Mouse (Mus musculus): ENCODE measurements around the gene Zdhhc19.

Zdhhc19 gene

DNA sequence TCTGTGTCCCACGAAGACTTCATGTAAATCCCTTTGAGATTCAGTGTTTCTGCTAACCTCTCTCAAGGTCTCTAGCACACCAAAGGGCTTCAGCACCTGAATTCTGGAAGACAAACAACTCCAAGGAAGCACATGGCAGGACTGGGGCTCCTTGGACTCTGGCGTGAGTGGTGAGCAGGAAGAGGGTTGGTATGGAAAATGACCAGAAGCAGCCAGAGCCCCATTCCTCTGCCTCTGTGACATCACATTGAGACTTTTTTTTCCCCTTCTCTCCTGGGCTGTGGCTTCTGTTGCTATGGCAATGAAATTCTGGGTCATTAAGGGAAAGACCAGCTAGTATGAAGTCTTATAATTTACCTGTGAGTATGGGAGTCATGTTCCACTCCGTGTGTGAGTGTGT is at the start of gene Zdhhc19:
TSS of gene Zdhhc19 (plus strand) at position 301 of the 400 bp plus-strand sequence.
- ChIA-PET CTCF (no interaction called here), POLR2A (interaction anchor here in 2 of 4 experiments (0.6 to 2.3 kb wide), 5 partner anchors 11 to 616 kb away, joined by 4 to 10 read pairs (median 4); no protein-coding TSS in a partner anchor)

DNA sequence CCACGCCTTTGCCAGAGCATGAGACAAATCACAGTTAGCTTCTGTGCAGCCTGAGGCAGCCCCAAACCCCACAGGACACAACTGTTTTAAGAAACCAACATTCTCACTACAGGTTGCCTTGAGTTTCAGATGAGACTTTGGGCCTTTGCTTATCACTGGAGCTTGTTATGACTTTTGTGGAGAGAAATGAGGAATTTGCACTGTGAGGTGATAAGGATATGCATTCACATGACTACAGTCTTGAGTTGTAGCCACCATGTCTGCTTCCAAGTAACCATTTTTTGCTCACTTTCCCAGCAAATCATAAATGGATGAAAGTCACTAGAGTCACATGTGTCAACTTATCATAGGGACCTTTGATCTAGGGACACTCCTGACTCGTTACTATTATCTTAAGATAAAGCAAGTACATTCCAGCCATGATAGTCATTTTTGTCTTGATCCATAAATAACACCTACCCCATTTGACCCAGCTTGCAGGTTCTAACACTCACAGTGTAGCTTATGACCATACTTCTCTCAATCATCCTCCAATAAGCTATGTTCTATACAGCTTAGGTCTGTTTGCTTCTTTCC is 49.4 kb upstream of the Zdhhc19 start:
- POLR2A ChIA-PET, result interaction anchor here in 2 of 4 experiments (0.6 to 1.2 kb wide), 4 partner anchors 12 to 629 kb away, joined by 3 to 4 read pairs (median 4); no protein-coding TSS in a partner anchor
- CTCF ChIA-PET, result interaction anchor here in 1 of 4 experiments (0.6 kb wide), 1 partner anchor 221 kb away, joined by 5 read pairs; no protein-coding TSS in a partner anchor

GRCm38 (mm10) chr16:32449665-32450064 is 46.4 kb upstream of the Zdhhc19 start:
- POLR2A ChIA-PET, result interaction anchor here in 1 of 4 experiments (0.8 to 1.1 kb wide), 2 partner anchors 126 to 146 kb away, joined by 3 to 4 read pairs; no protein-coding TSS in a partner anchor
- CTCF ChIA-PET, result no interaction called here

DNA sequence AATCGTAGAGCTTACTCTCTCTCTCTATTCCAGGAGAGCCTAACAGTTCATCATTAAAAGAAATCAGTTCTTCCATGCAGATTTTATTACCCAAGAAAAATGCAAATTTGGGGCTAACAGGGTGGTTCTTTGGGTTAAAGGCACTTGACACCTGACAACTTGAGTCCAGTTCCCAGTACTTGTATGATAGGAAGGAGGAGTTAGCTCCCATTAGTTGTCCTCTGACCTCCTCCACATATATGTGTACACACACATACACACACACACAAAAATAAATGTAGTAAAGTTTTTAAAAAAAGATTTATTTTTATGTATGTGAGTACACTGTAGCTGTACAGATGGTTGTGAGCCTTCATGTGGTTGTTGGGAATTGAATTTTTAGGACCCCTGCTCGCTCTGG is 45.9 kb upstream of the Zdhhc19 start:
- CTCF ChIA-PET, result no interaction called here
- POLR2A ChIA-PET, result interaction anchor here in 1 of 4 experiments (0.8 to 1.1 kb wide), 2 partner anchors 126 to 146 kb away, joined by 3 to 4 read pairs; no protein-coding TSS in a partner anchor

DNA sequence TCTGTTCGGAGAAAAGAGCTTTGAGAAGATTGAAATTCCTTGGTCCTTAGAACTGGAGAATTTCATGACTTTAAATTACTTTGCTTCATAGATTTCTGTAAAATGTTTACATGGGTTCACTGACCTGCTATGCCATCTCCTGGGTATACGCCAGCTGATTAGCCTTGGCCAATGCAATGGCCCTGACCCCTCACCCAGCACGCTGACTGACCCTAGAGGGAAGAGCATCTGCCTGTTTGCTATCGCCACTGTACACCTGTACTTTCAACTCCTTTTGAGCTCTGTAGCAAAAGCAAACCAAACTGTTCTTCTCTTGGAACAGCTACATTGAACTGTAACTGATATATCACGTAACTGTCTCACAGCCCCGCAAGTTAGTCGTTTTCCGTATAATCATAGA is 43.0 kb upstream of the Zdhhc19 start:
- ChIA-PET POLR2A (no interaction called here), CTCF (interaction anchor here in 2 of 4 experiments (0.5 to 0.6 kb wide), 2 partner anchors 12 to 29 kb away, joined by 3 to 4 read pairs; no protein-coding TSS in a partner anchor)

DNA sequence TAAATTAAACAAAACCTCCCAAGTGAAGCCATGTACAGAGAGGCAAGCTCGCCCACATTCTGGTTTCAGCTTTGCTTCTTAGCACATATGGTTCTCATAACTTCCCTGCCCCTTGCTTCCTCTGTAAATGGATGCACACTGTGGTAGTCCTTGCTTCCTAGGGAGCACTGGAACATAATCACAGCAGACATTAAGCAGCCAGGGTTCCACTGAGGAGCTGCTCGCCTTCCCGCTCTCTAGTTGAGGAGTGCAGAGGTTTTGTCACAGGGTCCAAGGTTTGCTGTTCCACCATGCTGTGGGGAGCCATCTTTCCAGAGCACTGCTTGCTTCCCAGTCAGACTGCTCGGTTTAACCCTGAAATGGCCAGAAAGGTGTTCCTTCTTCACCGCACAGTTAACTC is 41.4 kb upstream of the Zdhhc19 start:
- CTCF ChIA-PET, result interaction anchor here in 1 of 4 experiments (0.6 kb wide), 1 partner anchor 280 kb away, joined by 3 read pairs; no protein-coding TSS in a partner anchor
- POLR2A ChIA-PET, result interaction anchor here in 2 of 4 experiments (0.6 to 0.9 kb wide), 2 partner anchors 16 to 1366 kb away, joined by 3 to 4 read pairs; no protein-coding TSS in a partner anchor

GRCm38 (mm10) chr16:32456086-32456485 is 40.0 kb upstream of the Zdhhc19 start:
- POLR2A ChIA-PET, result interaction anchor here in 1 of 4 experiments (0.9 to 1.3 kb wide), 2 partner anchors 10 to 28 kb away, joined by 3 to 5 read pairs; no protein-coding TSS in a partner anchor
- CTCF ChIA-PET, result no interaction called here

DNA sequence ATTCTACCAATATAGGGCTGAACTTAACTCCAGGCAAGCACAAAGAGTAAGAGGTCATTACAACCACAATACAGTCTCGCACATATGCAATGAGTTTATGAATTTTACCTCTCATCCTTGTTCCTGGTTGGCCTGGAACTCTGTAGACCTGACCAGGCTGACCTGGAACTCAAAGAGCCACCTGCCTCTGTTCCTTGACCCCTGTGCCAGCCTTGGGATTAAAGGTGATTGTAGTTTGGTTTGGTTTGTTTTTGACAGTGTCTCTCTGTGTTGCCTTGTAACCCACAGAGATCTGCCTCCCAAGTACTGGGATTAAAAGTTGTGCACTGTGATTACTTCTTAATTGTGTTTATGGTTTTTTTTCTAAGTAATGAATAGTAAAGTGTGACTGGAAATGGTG is 39.3 kb upstream of the Zdhhc19 start:
- CTCF ChIA-PET, result no interaction called here
- POLR2A ChIA-PET, result interaction anchor here in 1 of 4 experiments (0.9 to 1.3 kb wide), 2 partner anchors 10 to 28 kb away, joined by 3 to 5 read pairs; no protein-coding TSS in a partner anchor

DNA sequence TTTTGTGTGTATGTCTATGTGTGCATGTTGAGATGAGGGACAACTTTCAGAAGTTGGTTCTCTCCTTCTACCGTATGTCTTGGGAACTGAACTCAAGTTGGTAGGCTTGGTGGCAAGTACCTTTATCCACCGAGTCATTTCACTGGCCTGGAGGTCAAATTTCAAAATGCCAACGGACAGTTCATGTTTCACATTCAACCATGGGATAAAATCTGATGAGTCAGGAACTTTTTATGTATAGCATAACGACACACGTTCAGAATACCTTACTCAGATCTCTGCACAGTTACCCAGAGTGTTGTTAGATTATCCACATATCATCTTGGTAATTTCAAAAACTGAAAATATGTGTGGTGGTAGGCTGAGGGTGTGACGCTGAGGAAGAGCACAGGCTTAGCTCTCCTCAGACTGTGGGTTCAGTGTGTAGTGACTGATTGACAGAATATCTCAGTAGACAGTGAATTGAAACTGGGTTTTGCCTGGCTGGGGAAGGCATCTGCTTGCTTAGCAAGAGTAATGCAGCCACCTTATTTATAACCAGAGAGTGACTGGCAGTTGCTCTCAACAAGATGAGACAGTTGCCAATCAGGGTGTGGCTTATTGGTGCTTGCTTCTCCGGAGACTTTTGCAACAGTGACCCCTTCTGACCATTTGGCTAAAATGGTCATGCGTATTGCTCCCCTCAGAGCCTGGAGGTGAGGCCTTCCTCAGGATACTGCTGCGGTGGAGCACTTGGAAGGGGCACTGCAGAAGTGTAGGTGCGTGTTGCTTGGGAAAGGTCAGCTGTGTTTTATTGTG is 38.3 kb upstream of the Zdhhc19 start:
- ChIA-PET CTCF (interaction anchor here in 1 of 4 experiments (0.5 kb wide), 1 partner anchor 179 kb away, joined by 5 read pairs; no protein-coding TSS in a partner anchor), POLR2A (interaction anchor here in 1 of 4 experiments (1.4 kb wide), 1 partner anchor 16 kb away, joined by 3 read pairs; no protein-coding TSS in a partner anchor)

- CTCF ChIA-PET, result no interaction called here
- POLR2A ChIA-PET, result interaction anchor here in 1 of 4 experiments (1.0 kb wide), 1 partner anchor 88 kb away, joined by 3 read pairs; no protein-coding TSS in a partner anchor
Measured at GRCm38 (mm10) chr16:32460518-32460917, 35.5 kb upstream of the Zdhhc19 start.

GRCm38 (mm10) chr16:32461713-32462112 is 34.4 kb upstream of the Zdhhc19 start:
- ChIA-PET POLR2A (no interaction called here), CTCF (interaction anchor here in 1 of 4 experiments (1.4 kb wide), 1 partner anchor 38 kb away, joined by 3 read pairs; no protein-coding TSS in a partner anchor)

DNA sequence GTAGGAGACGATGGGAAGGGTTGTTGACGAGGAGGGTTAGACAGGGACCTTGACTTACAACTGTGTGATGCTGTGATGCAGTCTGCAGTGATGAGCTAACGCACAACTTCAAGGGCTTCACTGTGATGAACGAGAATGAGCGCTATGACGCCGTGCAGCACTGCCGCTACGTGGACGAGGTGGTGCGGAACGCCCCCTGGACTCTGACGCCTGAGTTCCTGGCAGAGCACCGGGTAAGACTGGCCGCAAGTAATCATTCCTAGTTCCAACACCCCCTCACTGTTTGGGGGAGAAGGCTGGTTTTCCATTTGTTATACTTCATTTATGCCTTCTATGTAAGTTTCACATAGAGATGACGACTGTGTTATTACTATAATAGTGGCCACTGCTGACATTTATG is 33.1 kb upstream of the Zdhhc19 start:
- CTCF ChIA-PET, result interaction anchor here in 2 of 4 experiments (1.4 kb wide), 2 partner anchors 37 kb away, joined by 3 to 5 read pairs; no protein-coding TSS in a partner anchor

GRCm38 (mm10) chr16:32463426-32463825 is 32.6 kb upstream of the Zdhhc19 start:
- CTCF ChIA-PET, result interaction anchor here in 1 of 4 experiments (1.4 kb wide), 1 partner anchor 36 kb away, joined by 5 read pairs; no protein-coding TSS in a partner anchor
- POLR2A ChIA-PET, result interaction anchor here in 2 of 4 experiments (0.5 to 1.0 kb wide), 3 partner anchors 33 to 158 kb away, joined by 3 to 6 read pairs (median 4); partner anchors contain the start of gene Pcyt1a (in 1 of the 2)

More for the DNA sequence above, 33.1 kb upstream of the Zdhhc19 start:
- POLR2A ChIA-PET, result interaction anchor here in 1 of 4 experiments (0.6 to 1.0 kb wide), 2 partner anchors 37 to 159 kb away, joined by 3 to 4 read pairs; no protein-coding TSS in a partner anchor

GRCm38 (mm10) chr16:32464908-32465307 is 31.2 kb upstream of the Zdhhc19 start:
- CTCF ChIA-PET, result interaction anchor here in 2 of 4 experiments (0.6 to 0.7 kb wide), 3 partner anchors 12 to 187 kb away, joined by 3 to 9 read pairs (median 4); no protein-coding TSS in a partner anchor
- POLR2A ChIA-PET, result interaction anchor here in 2 of 4 experiments (0.7 to 1.0 kb wide), 4 partner anchors 20 to 143 kb away, joined by 3 read pairs; partner anchors contain the start of gene Tctex1d2 (in 1 of the 2)

GRCm38 (mm10) chr16:32468488-32468887 is 27.6 kb upstream of the Zdhhc19 start:
- POLR2A ChIA-PET, result no interaction called here
- CTCF ChIA-PET, result no interaction called here

DNA sequence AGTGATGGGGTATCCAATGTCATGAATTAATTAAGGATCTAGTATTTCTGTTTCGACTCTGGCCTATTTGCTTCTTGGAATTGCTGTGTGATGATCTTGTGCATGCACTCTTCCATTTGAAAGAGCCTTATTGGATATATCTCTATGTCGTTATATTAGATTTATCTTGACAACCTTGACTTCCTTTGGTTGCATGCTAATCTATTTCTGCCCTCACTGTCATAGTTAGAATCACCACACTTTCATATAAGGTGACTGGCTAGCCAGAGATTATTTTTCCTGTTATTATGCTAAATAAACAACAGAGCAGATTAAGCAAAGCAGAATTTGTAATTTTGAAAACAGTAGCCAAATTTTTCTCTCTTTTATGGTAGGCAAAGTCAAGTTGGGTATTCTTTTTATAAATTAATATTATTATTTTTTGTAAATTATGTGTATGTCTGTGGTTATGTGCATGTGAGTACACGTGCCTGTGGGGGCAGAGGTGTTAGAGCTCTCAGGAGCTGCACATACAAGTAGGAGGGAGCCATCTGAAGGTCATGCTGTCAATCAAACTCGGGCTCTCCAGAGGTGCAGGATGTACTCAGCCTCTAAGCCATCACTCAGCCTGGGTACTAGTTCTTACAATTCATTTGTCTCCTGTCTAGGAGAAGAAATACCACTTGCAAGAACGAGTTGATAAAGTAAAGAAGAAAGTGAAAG is 26.5 kb upstream of the Zdhhc19 start:
- ChIA-PET CTCF (interaction anchor here in 1 of 4 experiments (0.6 kb wide), 1 partner anchor 224 kb away, joined by 3 read pairs; no protein-coding TSS in a partner anchor), POLR2A (interaction anchor here in 2 of 4 experiments (0.5 to 0.6 kb wide), 2 partner anchors 108 to 302 kb away, joined by 3 to 5 read pairs; no protein-coding TSS in a partner anchor)

DNA sequence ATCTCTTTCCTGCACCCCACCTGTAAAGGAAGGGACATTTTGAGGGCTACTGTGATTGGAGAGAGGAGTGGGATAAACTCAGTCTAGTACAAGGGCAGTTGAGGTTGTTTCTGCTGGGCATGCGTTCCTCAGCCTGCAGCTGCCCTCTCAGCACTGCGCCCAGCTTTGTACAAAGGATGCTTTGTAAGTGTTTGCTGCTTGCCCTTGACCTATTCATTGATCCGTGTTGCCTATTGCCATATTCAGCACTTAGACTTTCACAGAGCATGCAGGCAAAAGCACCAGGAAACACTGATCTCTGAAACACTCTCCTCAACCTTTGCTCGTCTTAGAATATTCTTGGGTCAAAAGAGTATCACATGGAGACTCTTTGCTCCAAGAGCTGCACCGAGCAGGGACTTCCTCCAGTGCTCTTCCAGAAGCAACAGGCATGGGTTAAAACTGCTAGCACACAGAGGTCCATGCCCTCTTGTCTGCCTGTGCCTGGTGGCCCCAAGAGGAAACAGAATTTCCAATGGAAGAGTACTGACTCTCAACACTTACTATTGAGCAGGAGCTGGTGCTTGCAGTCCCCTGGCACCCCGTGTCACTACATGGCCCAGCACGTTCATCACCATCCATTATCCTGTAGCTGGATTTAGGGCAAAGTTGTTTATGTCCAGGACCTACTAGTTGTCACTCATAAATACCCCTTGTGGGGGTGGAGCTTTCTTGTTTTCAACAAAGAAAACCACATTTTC is 23.6 kb upstream of the Zdhhc19 start:
- CTCF ChIA-PET, result no interaction called here
- POLR2A ChIA-PET, result interaction anchor here in 3 of 4 experiments (0.5 to 2.8 kb wide), 6 partner anchors 12 to 139 kb away, joined by 3 to 10 read pairs (median 3); no protein-coding TSS in a partner anchor
